Mouse (Mus musculus): ENCODE results near the gene Cd248.

- TF ChIP-seq CTCF (IDR thresholded peaks at IDR 0.05; ENCODE audit: insufficient read depth, low read depth, low read length) (no peak), POLR2A (IDR thresholded peaks at IDR 0.05; ENCODE audit: insufficient read depth, low read depth, low read length) (no peak)
Observed at GRCm38 (mm10) chr19:5062041-5062440, 5.8 kb upstream of the Cd248 start.
